Mouse (Mus musculus) G1E (cell line): ENCODE measurements around the gene Gpnmb.

ENCODE experiments used
- CTCF ChIP-seq: IDR thresholded peaks from 2 replicates; pipeline ENCODE4 v1.5.1; 2012; ENCODE audit warnings: low read depth, low read length, inconsistent platforms, mixed read lengths
- GATA1 ChIP-seq: IDR thresholded peaks from 2 replicates; pipeline ENCODE4 v1.6.1; 2012; ENCODE audit warnings: borderline replicate concordance, low read length, inconsistent platforms, mixed read lengths
- GATA2 ChIP-seq: IDR thresholded peaks from 2 replicates; pipeline ENCODE4 v1.6.1; 2012; ENCODE audit warnings: low read depth, low read length, inconsistent platforms, borderline replicate concordance
- POLR2AphosphoS5 ChIP-seq: IDR thresholded peaks from 2 replicates; pipeline ENCODE4 v1.6.1; 2012; ENCODE audit warnings: low read depth, low read length, inconsistent platforms; ENCODE audit not compliant: insufficient replicate concordance
- TAL1 ChIP-seq: conservative IDR thresholded peaks from 2 replicates; pipeline ENCODE4 v1.6.1; 2012; ENCODE audit warnings: low read depth, low read length, inconsistent platforms, mixed read lengths

- TF ChIP-seq CTCF, result no peak
- no peak for TF ChIP-seq GATA1
- no peak for TF ChIP-seq TAL1
- TF ChIP-seq GATA2, result no peak
- TF ChIP-seq POLR2AphosphoS5, result no peak
Measured at GRCm38 (mm10) chr6:49077894-49078293, 41.5 kb downstream of the Gpnmb start.
